Mouse (Mus musculus): ENCODE data around the gene Ube2g2.

- TF ChIP-seq CTCF (IDR thresholded peaks at IDR 0.05) (no peak), EP300 (IDR thresholded peaks at IDR 0.05) (no peak)
Observed at GRCm38 (mm10) chr10:77645571-77645970, 23.5 kb downstream of the Ube2g2 start.

All from lung, postnatal 0 days (tissue).